Mouse (Mus musculus): Measurements from ENCODE around the gene Hoxc10. TPM values are rescaled to one million over a fixed set of nuclear protein-coding genes. Genes with fewer than 3 reads are reported as not detected.

Gene Hoxc10
- polyA plus RNA-seq (2012; ENCODE audit: low replicate concordance) = not detected in 2 replicates

GRCm38 (mm10) chr15:102966776-102967311 is at the start of gene Hoxc10:
Gene Hoxc10, plus strand, starts transcription at chr15:102966796.

GRCm38 (mm10) chr15:102921053-102922011 is 45.3 kb upstream of the Hoxc10 start, which contains the start of gene Hoxc13:
Gene Hoxc13, plus strand, starts transcription at chr15:102921103.

GRCm38 (mm10) chr15:102936279-102936972 is 30.2 kb upstream of the Hoxc10 start, which contains the start of gene Hoxc12:
Gene Hoxc12, plus strand, starts transcription at chr15:102936757.

GRCm38 (mm10) chr15:102954192-102955006 is 12.2 kb upstream of the Hoxc10 start, which contains the start of gene Hoxc11:
Gene Hoxc11, plus strand, starts transcription at chr15:102954427.

GRCm38 (mm10) chr15:102967312-102967510 is 615 bp downstream of the Hoxc10 start, which contains the start of gene Hoxc5:
Gene Hoxc5, plus strand, starts transcription at chr15:102967443.

GRCm38 (mm10) chr15:102976171-102976570 is 9.6 kb downstream of the Hoxc10 start, which contains the start of gene Hoxc9:
Gene Hoxc9, plus strand, starts transcription at chr15:102976439.

GRCm38 (mm10) chr15:102990461-102991397 is 24.1 kb downstream of the Hoxc10 start, which contains the start of gene Hoxc8:
Gene Hoxc8, plus strand, starts transcription at chr15:102990607.

GRCm38 (mm10) chr15:102997939-102998355 is 31.4 kb downstream of the Hoxc10 start, which contains the start of gene Hoxc6:
Gene Hoxc6, plus strand, starts transcription at chr15:102998257.

GRCm38 (mm10) chr15:103018636-103019035 is 52.0 kb downstream of the Hoxc10 start, which contains the start of gene Hoxc4:
Gene Hoxc4, plus strand, starts transcription at chr15:103018934.

Other genes with a start within 250 kb of the Hoxc10 start
- 53.8 and 56.9 TPM in 2 replicates for gene Calcoco1, start 244.6 kb upstream of the Hoxc10 start, polyA plus RNA-seq (2012; ENCODE audit: low replicate concordance)
- gene Hoxc13, start 45.7 kb upstream of the Hoxc10 start, polyA plus RNA-seq (2012; ENCODE audit: low replicate concordance) = not detected in 2 replicates
- gene Hoxc12, start 30.0 kb upstream of the Hoxc10 start, polyA plus RNA-seq (2012; ENCODE audit: low replicate concordance) = not detected in 2 replicates
- not detected in 2 replicates for gene Hoxc11, start 12.4 kb upstream of the Hoxc10 start, polyA plus RNA-seq (2012; ENCODE audit: low replicate concordance)
- gene Hoxc5, start 647 bp downstream of the Hoxc10 start, polyA plus RNA-seq (2012; ENCODE audit: low replicate concordance) = not detected in 2 replicates
- 0.13 and 0.39 TPM in 2 replicates for gene Hoxc9, start 9.6 kb downstream of the Hoxc10 start, polyA plus RNA-seq (2012; ENCODE audit: low replicate concordance)
- not detected in 2 replicates for gene Hoxc8, start 23.8 kb downstream of the Hoxc10 start, polyA plus RNA-seq (2012; ENCODE audit: low replicate concordance)
- 0.22 and 0.58 TPM in 2 replicates for gene Hoxc6, start 31.5 kb downstream of the Hoxc10 start, polyA plus RNA-seq (2012; ENCODE audit: low replicate concordance)
- 0.72 and 2.6 TPM in 2 replicates for gene Hoxc4, start 52.1 kb downstream of the Hoxc10 start, polyA plus RNA-seq (2012; ENCODE audit: low replicate concordance)
- gene Smug1, start 200.3 kb downstream of the Hoxc10 start, polyA plus RNA-seq (2012; ENCODE audit: low replicate concordance) = 5.7 and 7.2 TPM in 2 replicates